Mouse (Mus musculus) forebrain, postnatal 0 days (tissue): Measurements from ENCODE around the gene Dnajb6. TPM values are rescaled to one million over a fixed set of nuclear protein-coding genes. Genes with fewer than 3 reads are reported as not detected.
A peak's percentile ranks its signal among the peaks of the same experiment; 100 is the strongest.

Experiments used
- ATAC-seq: fragments of 200-750 bp; cut with Nextera tagmentation; 2 replicates; pipeline ENCODE4 v1.8.0; 2017; ENCODE audit warnings: mild to moderate bottlenecking, moderate library complexity
- DNase-seq: peaks from one replicate; pipeline ENCODE4 v3.0.0-alpha.2; 2015
- H3K27ac ChIP-seq: fragments of 300-500 bp; sonication (generic); 2 replicates; pipeline ENCODE4 v1.5.1; 2014; ENCODE audit warnings: low read depth, mild to moderate bottlenecking, antibody characterized with exemption, low read length, moderate library complexity, mixed read lengths
- H3K27me3 ChIP-seq: fragments of 300-500 bp; sonication (generic); 2 replicates; pipeline ENCODE4 v1.6.1; 2014; ENCODE audit warnings: mild to moderate bottlenecking, low read length, mixed read lengths; ENCODE audit not compliant: insufficient read depth
- H3K36me3 ChIP-seq: fragments of 300-500 bp; sonication (generic); 2 replicates; pipeline ENCODE4 v1.6.1; 2014; ENCODE audit warnings: mild to moderate bottlenecking, moderate library complexity; ENCODE audit not compliant: insufficient read depth
- H3K4me1 ChIP-seq: fragments of 300-500 bp; sonication (generic); 2 replicates; pipeline ENCODE4 v1.6.1; 2014; ENCODE audit warnings: antibody characterized with exemption; ENCODE audit not compliant: insufficient read depth
- H3K4me2 ChIP-seq: fragments of 300-500 bp; sonication (generic); 2 replicates; pipeline ENCODE4 v1.6.1; 2014; ENCODE audit warnings: low read depth, mild to moderate bottlenecking, moderate library complexity
- H3K4me3 ChIP-seq: fragments of 300-500 bp; sonication (generic); 2 replicates; pipeline ENCODE4 v1.5.1; 2014; ENCODE audit warnings: low read depth, low read length, mixed read lengths
- H3K9ac ChIP-seq: fragments of 300-500 bp; sonication (generic); 2 replicates; pipeline ENCODE4 v1.6.1; 2014; ENCODE audit warnings: mild to moderate bottlenecking
- H3K9me3 ChIP-seq: fragments of 300-500 bp; sonication (generic); 2 replicates; pipeline ENCODE4 v1.6.1; 2016; ENCODE audit warnings: low read length
- CTCF ChIP-seq: sonication (generic); IDR thresholded peaks from 2 replicates; pipeline ENCODE4 v1.5.1; 2016; ENCODE audit warnings: antibody characterized with exemption, control low read depth, low read depth
- WGBS: fragments of 180-500 bp; shearing (Covaris S2); extraction: QIAGEN DNeasy Blood & Tissue Kit; methylation state at CpG from one replicate; pipeline ENCODE4 v1.1.7; 2014; 5-methylcytosine and 5-hydroxymethylcytosine counted together
- polyA plus RNA-seq: library from polyadenylated mRNA; unstranded; fragments of >200 nt; fragmentation: Nextera tagmentation; extraction: Ambion mirVana; gene quantifications from 2 replicates; pipeline ENCODE4 v1.2.1, GENCODE M21; 2015
- total RNA-seq: library from RNA; depleted of rRNA; stranded (reverse); fragments of >200 nt; gene quantifications from 2 replicates; pipeline ENCODE4 v1.2.3, GENCODE M21; 2014

Dnajb6 gene
- total and polyA plus RNA-seq, 2 experiments from 2014 or later, result 310 to 384 TPM

GRCm38 (mm10) chr5:29816523-29817242 lies 81.2 kb downstream of the Dnajb6 start:
- no peak for TF ChIP-seq CTCF
- H3K4me2 ChIP-seq, result no peak overlapping the region
- WGBS, result 92% methylated on average over 5 of the region's 5 CpGs

GRCm38 (mm10) chr5:29817400-29817799 lies 81.9 kb downstream of the Dnajb6 start:
- no peak overlapping the region for H3K4me3 ChIP-seq
- 57% methylated on average over 5 of the region's 5 CpGs for WGBS
- H3K4me1 ChIP-seq, result no peaks in the 10 kb centered on the region
- no peaks in the 10 kb centered on the region for H3K9me3 ChIP-seq
- no peaks in the 10 kb centered on the region for H3K36me3 ChIP-seq
- peak; percentile 83 for ATAC-seq
- no peak overlapping the region for H3K27ac ChIP-seq
- DNase-seq, result peak; percentile 66
- no peak for TF ChIP-seq CTCF
- H3K4me2 ChIP-seq, result no peak overlapping the region
- H3K27me3 ChIP-seq, result no peaks in the 10 kb centered on the region
- H3K9ac ChIP-seq, result no peak overlapping the region

More at GRCm38 (mm10) chr5:29816523-29817242, 81.2 kb downstream of the Dnajb6 start:
- H3K4me3 ChIP-seq, result no peak overlapping the region
- no peak overlapping the region for H3K9ac ChIP-seq
- DNase-seq, result peak; percentile 36
- no peaks in the 10 kb centered on the region for H3K9me3 ChIP-seq
- peak; percentile 78 for ATAC-seq
- H3K27ac ChIP-seq, result peak overlapping the region; percentile 21; the same call in 1 of the 2 replicates
- no peaks in the 10 kb centered on the region for H3K27me3 ChIP-seq
- H3K4me1 ChIP-seq, result no peaks in the 10 kb centered on the region
- H3K36me3 ChIP-seq, result no peaks in the 10 kb centered on the region

GRCm38 (mm10) chr5:29818287-29818686 lies 82.8 kb downstream of the Dnajb6 start:
- Histone ChIP-seq H3K9ac (no peak overlapping the region), H3K27me3 (no peaks in the 10 kb centered on the region), H3K27ac (no peak overlapping the region), H3K4me1 (no peaks in the 10 kb centered on the region), H3K4me2 (no peak overlapping the region), H3K9me3 (no peaks in the 10 kb centered on the region), H3K36me3 (no peaks in the 10 kb centered on the region), H3K4me3 (no peak overlapping the region)
- no peak for ATAC-seq
- 71% methylated on average over 4 of the region's 4 CpGs for WGBS
- TF ChIP-seq CTCF, result no peak
- DNase-seq, result no peak

GRCm38 (mm10) chr5:29824796-29825195 lies 89.3 kb downstream of the Dnajb6 start:
- H3K27ac ChIP-seq, result no peak overlapping the region
- no peaks in the 10 kb centered on the region for H3K9me3 ChIP-seq
- peak; percentile 64 for DNase-seq
- 38% methylated on average over 3 of the region's 3 CpGs for WGBS
- H3K27me3 ChIP-seq, result no peaks in the 10 kb centered on the region
- TF ChIP-seq CTCF, result peak; percentile 59
- H3K4me1 ChIP-seq, result no peaks in the 10 kb centered on the region
- no peak overlapping the region for H3K4me2 ChIP-seq
- no peaks in the 10 kb centered on the region for H3K36me3 ChIP-seq
- ATAC-seq, result peak; percentile 64
- no peak overlapping the region for H3K4me3 ChIP-seq
- no peak overlapping the region for H3K9ac ChIP-seq

- DNase-seq, result no peak
- H3K9me3 ChIP-seq, result no peaks in the 10 kb centered on the region
- H3K36me3 ChIP-seq, result no peaks in the 10 kb centered on the region
- no peak overlapping the region for H3K4me3 ChIP-seq
- H3K27me3 ChIP-seq, result no peaks in the 10 kb centered on the region
- no peak for ATAC-seq
- H3K9ac ChIP-seq, result no peak overlapping the region
- WGBS, result 84% methylated on average over 4 of the region's 4 CpGs
- H3K4me1 ChIP-seq, result no peaks in the 10 kb centered on the region
- H3K27ac ChIP-seq, result no peak overlapping the region
- no peak for TF ChIP-seq CTCF
- no peak overlapping the region for H3K4me2 ChIP-seq
These were observed 91.3 kb downstream of the Dnajb6 start for GRCm38 (mm10) chr5:29826780-29827179.

- Histone ChIP-seq H3K9ac (no peak overlapping the region), H3K27me3 (no peaks in the 10 kb centered on the region), H3K36me3 (no peaks in the 10 kb centered on the region), H3K9me3 (no peaks in the 10 kb centered on the region), H3K4me3 (no peak overlapping the region), H3K4me2 (no peak overlapping the region), H3K27ac (no peak overlapping the region), H3K4me1 (no peaks in the 10 kb centered on the region)
- no peak for TF ChIP-seq CTCF
- 67% methylated on average over 3 of the region's 3 CpGs for WGBS
- DNase-seq (no peak), ATAC-seq (no peak)
These were observed 107.1 kb downstream of the Dnajb6 start for GRCm38 (mm10) chr5:29842444-29843166.

GRCm38 (mm10) chr5:29845038-29845437 lies 109.5 kb downstream of the Dnajb6 start:
- no peaks in the 10 kb centered on the region for H3K27me3 ChIP-seq
- WGBS, result 77% methylated on average over 3 of the region's 3 CpGs

More at GRCm38 (mm10) chr5:29845038-29845437, 109.5 kb downstream of the Dnajb6 start:
- no peak overlapping the region for H3K4me3 ChIP-seq
- DNase-seq (no peak), ATAC-seq (no peak)
- no peaks in the 10 kb centered on the region for H3K36me3 ChIP-seq
- no peaks in the 10 kb centered on the region for H3K9me3 ChIP-seq
- no peaks in the 10 kb centered on the region for H3K4me1 ChIP-seq
- H3K27ac ChIP-seq, result no peak overlapping the region
- no peak for TF ChIP-seq CTCF
- no peak overlapping the region for H3K9ac ChIP-seq
- no peak overlapping the region for H3K4me2 ChIP-seq
